Mouse (Mus musculus) right cerebral cortex, postnatal 4 days (tissue): Measurements from ENCODE around the gene Nmd3.
A peak's percentile ranks its signal among the peaks of the same experiment; 100 is the strongest.

Experiments
- DNase-seq: peaks from one replicate; pipeline ENCODE4 v3.0.0-alpha.2; 2022

Nmd3 gene

GRCm38 (mm10) chr3:69721814-69722186, at the start of gene Nmd3:
Gene Nmd3, plus strand, starts transcription at chr3:69721985.
- peak; percentile 88 for DNase-seq

GRCm38 (mm10) chr3:69673351-69673750, 48.4 kb upstream of the Nmd3 start:
- DNase-seq: no peak

- no peak for DNase-seq
Observed at GRCm38 (mm10) chr3:69674206-69674605, 47.6 kb upstream of the Nmd3 start.

- DNase-seq: no peak
Observed at GRCm38 (mm10) chr3:69689791-69690190, 32.0 kb upstream of the Nmd3 start.

- no peak for DNase-seq
Observed at GRCm38 (mm10) chr3:69690939-69691338, 30.8 kb upstream of the Nmd3 start.

- no peak for DNase-seq
Observed at GRCm38 (mm10) chr3:69699851-69700500, 21.8 kb upstream of the Nmd3 start.

GRCm38 (mm10) chr3:69701905-69702304, 19.9 kb upstream of the Nmd3 start:
- no peak for DNase-seq

- DNase-seq: no peak
Observed at GRCm38 (mm10) chr3:69702421-69702820, 19.4 kb upstream of the Nmd3 start.

- DNase-seq: no peak
Observed at GRCm38 (mm10) chr3:69709043-69709929, 12.5 kb upstream of the Nmd3 start.

GRCm38 (mm10) chr3:69711907-69712600, 9.7 kb upstream of the Nmd3 start:
- DNase-seq: no peak

- no peak for DNase-seq
Observed at GRCm38 (mm10) chr3:69717476-69717875, 4.3 kb upstream of the Nmd3 start.

- peak; percentile 44 for DNase-seq
Observed at GRCm38 (mm10) chr3:69722187-69722867, 542 bp downstream of the Nmd3 start.

GRCm38 (mm10) chr3:69723161-69723560, 1.4 kb downstream of the Nmd3 start:
- no peak for DNase-seq

- DNase-seq: no peak
Observed at GRCm38 (mm10) chr3:69730930-69731329, 9.1 kb downstream of the Nmd3 start.

GRCm38 (mm10) chr3:69733939-69734338, 12.2 kb downstream of the Nmd3 start:
- no peak for DNase-seq

GRCm38 (mm10) chr3:69755192-69755591, 33.4 kb downstream of the Nmd3 start:
- DNase-seq: no peak

- DNase-seq: no peak
Observed at GRCm38 (mm10) chr3:69755968-69756367, 34.2 kb downstream of the Nmd3 start.

- peak; percentile 53 for DNase-seq
Observed at GRCm38 (mm10) chr3:69756499-69756898, 34.7 kb downstream of the Nmd3 start.

GRCm38 (mm10) chr3:69757456-69757855, 35.7 kb downstream of the Nmd3 start:
- no peak for DNase-seq

- DNase-seq: no peak
Observed at GRCm38 (mm10) chr3:69760081-69760480, 38.3 kb downstream of the Nmd3 start.

GRCm38 (mm10) chr3:69761195-69761594, 39.4 kb downstream of the Nmd3 start:
- no peak for DNase-seq

- DNase-seq: no peak
Observed at GRCm38 (mm10) chr3:69762838-69763368, 41.1 kb downstream of the Nmd3 start.
